Mouse (Mus musculus) kidney, embryonic 15.5 days (tissue): ENCODE measurements around the gene Rpap1. TPM values are rescaled to one million over a fixed set of nuclear protein-coding genes. Genes with fewer than 3 reads are reported as not detected.

Source experiments
- polyA plus RNA-seq: library from polyadenylated mRNA; unstranded; fragments of >200 nt; fragmentation: Nextera tagmentation; extraction: Ambion mirVana; gene quantifications from 2 replicates; pipeline ENCODE4 v1.2.1, GENCODE M21; 2015

Gene Rpap1
- polyA plus RNA-seq, 1 experiment from 2014 or later: 34.1 TPM

Other genes with a start within 250 kb of the Rpap1 start
- gene Exd1, start 239.9 kb downstream of the Rpap1 start, polyA plus RNA-seq: 0.35 and 0.71 TPM in 2 replicates
- gene Chp1, start 239.8 kb downstream of the Rpap1 start, polyA plus RNA-seq: 59.7 and 60.3 TPM in 2 replicates
- gene Nusap1, start 169.2 kb downstream of the Rpap1 start, polyA plus RNA-seq: 77.0 and 79.8 TPM in 2 replicates
- 30.7 and 31.5 TPM in 2 replicates for gene Oip5, start 169.1 kb downstream of the Rpap1 start, polyA plus RNA-seq
- gene Ndufaf1, start 124.7 kb downstream of the Rpap1 start, polyA plus RNA-seq: 51.8 and 52.3 TPM in 2 replicates
- gene Rtf1, start 112.5 kb downstream of the Rpap1 start, polyA plus RNA-seq: 44.7 and 45.9 TPM in 2 replicates
- gene Itpka, start 45.2 kb downstream of the Rpap1 start, polyA plus RNA-seq: 1.2 and 1.5 TPM in 2 replicates
- 0.53 and 0.95 TPM in 2 replicates for gene Ltk, start 27.1 kb downstream of the Rpap1 start, polyA plus RNA-seq
- gene Tyro3, start 10.2 kb upstream of the Rpap1 start, polyA plus RNA-seq: 12.3 and 13.0 TPM in 2 replicates
- 27.1 and 31.7 TPM in 2 replicates for gene Mga, start 109.7 kb upstream of the Rpap1 start, polyA plus RNA-seq
- 3.3 and 4.0 TPM in 2 replicates for gene Mapkbp1, start 185.2 kb upstream of the Rpap1 start, polyA plus RNA-seq
- gene Jmjd7, start 239.9 kb upstream of the Rpap1 start, polyA plus RNA-seq: 19.4 and 21.9 TPM in 2 replicates
- gene Gm28042, start 240.0 kb upstream of the Rpap1 start, polyA plus RNA-seq: 2.9 and 3.3 TPM in 2 replicates
- 1.8 and 2.6 TPM in 2 replicates for gene Pla2g4b, start 245.9 kb upstream of the Rpap1 start, polyA plus RNA-seq